Mouse (Mus musculus): ENCODE data around the gene Tbp. TPM values are rescaled to one million over a fixed set of nuclear protein-coding genes. Genes with fewer than 3 reads are reported as not detected.
"Not testable (repeated sequence)": the region's sequence is repeated elsewhere in the genome, so short reads cannot be mapped to it uniquely, and the experiment has no call there.

The Tbp gene
- polyA plus RNA-seq, 1 experiment from 2014 or later, result 57.3 TPM

DNA sequence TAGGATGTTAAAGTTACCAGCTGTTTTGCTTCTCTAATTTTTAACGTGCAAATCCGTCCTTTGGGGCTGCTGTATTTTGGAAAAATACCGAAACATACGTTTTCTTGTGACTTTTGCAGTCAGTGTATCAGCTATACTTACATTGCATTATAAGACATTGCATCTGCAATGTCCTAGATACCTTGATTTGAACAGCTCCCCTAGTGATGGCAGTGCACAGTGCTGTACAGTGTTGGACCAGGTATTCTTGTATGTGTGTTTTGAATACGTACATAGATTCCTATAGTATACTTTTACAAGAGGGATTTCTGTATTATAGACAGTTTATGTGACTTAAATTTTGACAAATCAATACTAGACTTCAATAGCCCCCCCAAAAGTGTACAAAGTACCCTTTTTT lies 18.5 kb downstream of the Tbp start:
- no peak overlapping the region for H3K9ac ChIP-seq
- H3K27ac ChIP-seq, result no peak overlapping the region
- H3K36me3 ChIP-seq, result peaks cover 93% of the 10 kb centered on the region
- no peak for ATAC-seq (ENCODE audit: low FRiP score)
- no peaks in the 10 kb centered on the region for H3K27me3 ChIP-seq
- no peak overlapping the region for H3K4me2 ChIP-seq
- no peaks in the 10 kb centered on the region for H3K4me1 ChIP-seq (replicated peaks)
- no peaks in the 10 kb centered on the region for H3K9me3 ChIP-seq
- no peak overlapping the region for H3K4me3 ChIP-seq
- 97% methylated on average over 5 of the region's 5 CpGs for WGBS

DNA sequence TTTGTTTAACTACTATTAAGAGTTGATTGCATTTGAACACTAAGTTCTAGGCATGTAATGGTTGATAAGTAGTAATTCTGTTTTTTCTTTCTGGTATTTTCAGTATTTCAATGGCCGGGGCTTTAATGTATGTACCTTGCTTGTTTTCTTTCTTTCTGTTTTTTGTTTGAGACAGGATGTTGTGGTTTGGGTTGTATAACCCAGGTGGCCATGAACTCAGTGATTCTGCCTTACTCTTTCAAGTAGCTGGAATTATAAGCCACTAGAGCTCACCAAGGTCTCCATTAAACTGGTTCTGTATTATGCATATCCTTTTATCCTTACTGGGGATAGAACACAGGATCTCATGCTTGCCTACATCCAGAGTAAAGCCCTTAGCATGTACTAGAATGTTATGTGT lies 19.1 kb downstream of the Tbp start:
- ATAC-seq (ENCODE audit: low FRiP score), result no peak
- Histone ChIP-seq H3K27me3 (no peaks in the 10 kb centered on the region), H3K9me3 (no peaks in the 10 kb centered on the region), H3K4me1 (replicated peaks) (no peaks in the 10 kb centered on the region), H3K9ac (no peak overlapping the region), H3K4me2 (no peak overlapping the region), H3K4me3 (no peak overlapping the region), H3K36me3 (peaks cover 91% of the 10 kb centered on the region), H3K27ac (no peak overlapping the region)
- 94% methylated on average over 1 of the region's 1 CpGs for WGBS

DNA sequence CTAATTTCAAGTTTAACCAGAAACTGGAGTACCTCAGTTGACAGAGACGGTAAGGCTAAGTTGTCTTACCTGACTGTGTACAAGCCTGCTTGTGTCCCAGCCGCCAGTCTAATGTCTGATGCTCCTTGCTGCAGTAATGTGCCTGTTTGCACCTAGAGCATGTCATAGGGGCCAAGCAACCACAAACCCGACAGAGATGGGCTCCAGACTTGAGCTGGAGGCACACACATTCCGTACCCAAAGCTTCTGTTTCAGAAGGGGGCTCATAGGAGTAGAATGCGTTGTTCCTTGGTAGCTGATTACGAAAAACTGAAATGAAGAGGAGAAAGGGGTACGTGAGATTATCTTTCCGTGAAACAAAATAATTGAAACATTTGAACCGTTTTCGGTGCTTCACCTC lies 26.6 kb downstream of the Tbp start:
- peak overlapping the region; percentile 80; the same call in 1 of the 2 replicates for H3K27ac ChIP-seq
- no peaks in the 10 kb centered on the region for H3K27me3 ChIP-seq
- H3K4me3 ChIP-seq, result peak overlapping the region; percentile 88
- peak overlapping the region; percentile 74 for H3K4me2 ChIP-seq
- H3K36me3 ChIP-seq, result peaks cover 38% of the 10 kb centered on the region
- H3K9me3 ChIP-seq, result no peaks in the 10 kb centered on the region
- peaks cover 18% of the 10 kb centered on the region for H3K4me1 ChIP-seq (replicated peaks)
- peak overlapping the region; percentile 88 for H3K9ac ChIP-seq
- no peak for ATAC-seq (ENCODE audit: low FRiP score)
- WGBS, result 16% methylated on average over 10 of the region's 10 CpGs

DNA sequence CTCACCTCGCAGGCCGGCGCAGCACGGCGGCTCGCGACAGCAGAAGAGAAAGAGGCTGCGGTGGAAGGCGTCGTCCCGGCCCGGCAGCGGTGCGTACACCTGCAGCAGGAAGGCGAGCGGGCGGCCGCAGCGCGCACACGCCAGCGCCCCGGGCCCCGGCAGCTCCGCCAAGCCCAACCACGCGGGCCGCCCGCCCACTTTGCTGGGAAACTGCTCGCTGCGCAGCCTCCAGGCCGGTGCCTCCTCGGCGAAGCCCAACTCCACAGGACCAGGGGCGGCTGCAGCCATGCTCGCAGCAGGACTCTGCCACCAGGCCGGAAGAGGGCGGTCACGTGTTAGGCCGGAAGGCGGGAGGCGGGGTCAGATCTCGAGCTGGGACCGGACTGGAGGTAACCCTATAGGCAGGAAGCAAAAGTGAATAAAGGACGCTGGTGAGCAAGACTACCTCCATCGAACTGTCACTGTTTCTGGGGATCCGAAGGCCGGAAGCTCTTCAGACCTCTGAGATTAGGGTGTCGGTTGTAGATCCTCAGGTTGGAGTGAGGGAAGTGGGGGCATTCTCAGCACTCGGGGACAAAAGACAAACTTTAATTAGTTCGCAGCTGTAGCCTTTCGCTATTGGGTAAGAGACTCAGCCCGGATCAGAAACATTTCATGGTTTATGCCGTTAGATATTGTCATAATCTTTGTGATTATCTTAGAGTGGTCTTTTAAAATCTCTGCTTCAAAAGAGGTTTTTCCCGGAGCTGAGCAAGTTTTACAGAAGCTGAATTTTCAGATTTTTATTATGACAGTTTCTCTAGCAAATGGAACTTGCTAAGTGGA lies 27.5 kb downstream of the Tbp start, which contains the start of gene Pdcd2:
Pdcd2 (minus strand) TSS at position 316 of the 825 bp plus-strand sequence.
- ATAC-seq (ENCODE audit: low FRiP score), result peak; percentile 96
- 2% methylated on average over 55 of the region's 55 CpGs for WGBS
- Histone ChIP-seq H3K4me3 (peak within 1 kb of the TSS; percentile 88), H3K4me2 (peak within 1 kb of the TSS; percentile 74), H3K36me3 (peaks cover 29% of the 10 kb centered on the region), H3K9me3 (no peaks in the 10 kb centered on the region), H3K4me1 (replicated peaks) (peaks cover 18% of the 10 kb centered on the region), H3K9ac (peak within 1 kb of the TSS; percentile 88), H3K27me3 (no peaks in the 10 kb centered on the region), H3K27ac (peak within 1 kb of the TSS; percentile 80)

DNA sequence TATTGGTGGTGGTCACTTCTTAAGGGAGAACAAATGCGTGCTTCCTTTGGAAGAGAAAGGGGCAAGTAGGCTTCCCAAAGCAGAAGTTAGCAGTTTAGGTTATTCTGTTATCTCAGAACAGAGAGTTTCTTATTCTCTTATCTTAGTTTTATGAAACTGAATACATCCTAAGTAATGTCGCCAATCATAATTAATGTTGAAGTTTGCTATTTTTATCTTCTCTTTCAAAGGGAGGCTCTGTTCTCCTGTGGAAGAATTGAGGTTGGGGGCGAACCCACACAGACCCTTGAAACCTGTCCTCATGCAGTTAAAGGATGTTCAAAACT lies 28.1 kb downstream of the Tbp start:
- H3K9ac ChIP-seq, result peak overlapping the region; percentile 88
- H3K4me2 ChIP-seq, result peak overlapping the region; percentile 74
- H3K27me3 ChIP-seq, result no peaks in the 10 kb centered on the region
- H3K9me3 ChIP-seq, result no peaks in the 10 kb centered on the region
- ATAC-seq (ENCODE audit: low FRiP score), result no peak
- peak overlapping the region; percentile 88 for H3K4me3 ChIP-seq
- peaks cover 18% of the 10 kb centered on the region for H3K4me1 ChIP-seq (replicated peaks)
- WGBS, result 58% methylated on average over 3 of the region's 3 CpGs
- H3K36me3 ChIP-seq, result peaks cover 25% of the 10 kb centered on the region
- H3K27ac ChIP-seq, result peak overlapping the region; percentile 80; the same call in 1 of the 2 replicates

DNA sequence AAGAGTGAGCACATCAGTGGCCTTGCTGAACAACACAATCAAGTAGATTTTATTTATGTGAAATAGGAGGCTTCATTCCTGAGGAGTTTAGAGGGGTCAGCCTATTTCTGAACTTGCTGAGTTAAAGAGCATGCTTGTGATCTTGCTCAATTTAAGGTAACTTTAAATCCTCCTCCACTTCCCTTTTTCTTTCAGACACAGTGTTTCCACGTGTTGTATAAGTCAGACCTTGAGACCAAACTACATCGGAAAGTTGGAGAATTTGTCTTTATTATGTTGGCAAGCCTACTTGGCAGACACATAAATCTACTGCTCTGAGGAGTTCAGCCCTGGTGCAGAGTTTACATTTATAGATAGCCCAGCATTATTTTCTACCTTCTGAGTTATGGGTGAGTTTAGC lies 29.2 kb downstream of the Tbp start:
- ATAC-seq (ENCODE audit: low FRiP score), result no peak

DNA sequence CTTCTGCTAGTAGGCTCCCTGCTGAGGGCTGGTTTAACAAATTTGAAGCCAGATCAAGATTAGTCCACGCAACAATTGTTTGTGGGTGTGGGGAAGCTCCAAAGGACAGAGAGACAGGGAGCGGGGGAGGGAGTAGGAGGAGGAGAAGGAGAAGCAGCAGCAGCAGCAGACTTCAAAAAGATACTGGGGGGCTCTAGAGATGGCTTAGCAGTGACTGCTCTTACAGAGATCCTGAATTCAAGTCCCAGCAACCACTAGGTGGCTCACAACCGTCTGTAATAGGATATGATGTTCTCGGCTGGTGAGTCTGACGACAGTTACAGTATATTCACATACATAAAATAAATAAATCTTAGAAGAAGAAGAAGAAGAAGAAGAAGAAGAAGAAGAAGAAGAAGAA lies 30.5 kb downstream of the Tbp start:
- Histone ChIP-seq H3K9ac (no peak overlapping the region), H3K9me3 (no peaks in the 10 kb centered on the region), H3K4me1 (replicated peaks) (peaks cover 18% of the 10 kb centered on the region), H3K4me3 (no peak overlapping the region), H3K27ac (no peak overlapping the region), H3K36me3 (peaks cover 5% of the 10 kb centered on the region), H3K27me3 (peaks cover 3% of the 10 kb centered on the region), H3K4me2 (no peak overlapping the region)
- 6% methylated on average over 5 of the region's 5 CpGs for WGBS
- ATAC-seq (ENCODE audit: low FRiP score), result no peak

More for the DNA sequence above, 29.2 kb downstream of the Tbp start:
- no peak overlapping the region for H3K4me2 ChIP-seq
- 80% methylated on average over 2 of the region's 2 CpGs for WGBS
- H3K9ac ChIP-seq, result no peak overlapping the region
- no peak overlapping the region for H3K4me3 ChIP-seq
- H3K9me3 ChIP-seq, result no peaks in the 10 kb centered on the region
- no peaks in the 10 kb centered on the region for H3K27me3 ChIP-seq
- peaks cover 18% of the 10 kb centered on the region for H3K4me1 ChIP-seq (replicated peaks)
- H3K27ac ChIP-seq, result no peak overlapping the region
- peaks cover 18% of the 10 kb centered on the region for H3K36me3 ChIP-seq

DNA sequence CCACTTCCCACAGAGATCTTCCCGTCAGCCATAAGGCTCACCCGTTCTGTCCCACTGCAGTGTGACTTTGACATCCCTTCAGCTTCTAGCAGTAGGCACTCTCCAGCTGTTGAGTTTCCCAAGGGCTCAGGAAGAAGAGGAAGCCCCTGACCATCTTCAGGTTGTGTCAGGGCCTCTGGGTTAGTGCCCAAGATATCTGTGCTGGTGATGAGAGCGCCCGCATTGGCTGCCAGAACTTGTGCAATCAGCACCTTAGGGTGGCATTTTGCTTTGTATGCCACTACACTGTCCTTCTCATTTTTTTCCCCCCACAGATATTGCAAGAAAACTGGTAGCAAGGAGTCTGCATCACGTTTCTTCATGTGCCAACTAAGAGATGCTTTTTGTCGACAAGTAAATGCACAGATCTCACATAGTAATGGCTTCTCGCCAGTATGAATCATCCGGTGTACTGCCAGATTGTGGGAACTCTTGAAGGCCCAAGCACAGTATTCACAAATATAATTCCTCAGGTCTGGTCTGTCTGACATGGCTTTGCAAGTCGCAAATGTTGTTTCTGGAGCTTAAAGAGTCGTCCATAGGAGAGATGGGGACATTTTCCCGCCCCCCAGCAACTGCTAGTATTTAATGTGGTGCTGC lies 35.6 kb downstream of the Tbp start:
- H3K9me3 ChIP-seq, result no peaks in the 10 kb centered on the region
- H3K27ac ChIP-seq, result no peak overlapping the region
- ATAC-seq (ENCODE audit: low FRiP score), result no peak
- peaks cover 24% of the 10 kb centered on the region for H3K27me3 ChIP-seq
- peaks cover 8% of the 10 kb centered on the region; the same call in 1 of the 2 replicates for H3K4me1 ChIP-seq (replicated peaks)
- H3K4me2 ChIP-seq, result no peak overlapping the region; the same call in 1 of the 2 replicates
- no peaks in the 10 kb centered on the region for H3K36me3 ChIP-seq
- WGBS, result 69% methylated on average over 11 of the region's 11 CpGs
- H3K9ac ChIP-seq, result no peak overlapping the region
- no peak overlapping the region for H3K4me3 ChIP-seq

DNA sequence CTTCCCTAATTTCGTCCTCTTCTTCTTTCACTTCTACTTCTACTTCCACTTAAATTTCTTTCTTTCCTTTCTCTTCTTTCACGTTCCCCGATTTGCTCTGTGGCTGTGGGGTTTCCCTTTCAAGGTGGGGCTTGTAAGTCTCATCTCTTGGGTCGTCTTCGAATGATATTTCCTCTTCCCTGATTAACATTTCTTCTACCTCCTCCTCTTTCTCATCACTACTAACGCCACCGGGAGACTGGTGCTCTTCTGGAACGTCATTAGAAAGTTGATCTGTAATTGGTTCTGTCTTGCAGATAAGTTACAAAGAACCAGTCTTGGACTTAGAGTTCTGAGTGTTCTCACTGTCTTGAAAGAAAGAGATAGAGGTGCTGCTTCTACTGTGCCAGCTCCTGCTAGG lies 36.3 kb downstream of the Tbp start:
- 17% methylated on average over 8 of the region's 8 CpGs for WGBS
- Histone ChIP-seq H3K4me3 (peak overlapping the region; percentile 54), H3K9ac (peak overlapping the region; percentile 76), H3K27ac (no peak overlapping the region), H3K4me1 (replicated peaks) (peaks cover 8% of the 10 kb centered on the region; the same call in 1 of the 2 replicates), H3K9me3 (no peaks in the 10 kb centered on the region), H3K4me2 (peak overlapping the region; percentile 89), H3K36me3 (no peaks in the 10 kb centered on the region), H3K27me3 (peaks cover 26% of the 10 kb centered on the region)
- ATAC-seq (ENCODE audit: low FRiP score), result no peak

DNA sequence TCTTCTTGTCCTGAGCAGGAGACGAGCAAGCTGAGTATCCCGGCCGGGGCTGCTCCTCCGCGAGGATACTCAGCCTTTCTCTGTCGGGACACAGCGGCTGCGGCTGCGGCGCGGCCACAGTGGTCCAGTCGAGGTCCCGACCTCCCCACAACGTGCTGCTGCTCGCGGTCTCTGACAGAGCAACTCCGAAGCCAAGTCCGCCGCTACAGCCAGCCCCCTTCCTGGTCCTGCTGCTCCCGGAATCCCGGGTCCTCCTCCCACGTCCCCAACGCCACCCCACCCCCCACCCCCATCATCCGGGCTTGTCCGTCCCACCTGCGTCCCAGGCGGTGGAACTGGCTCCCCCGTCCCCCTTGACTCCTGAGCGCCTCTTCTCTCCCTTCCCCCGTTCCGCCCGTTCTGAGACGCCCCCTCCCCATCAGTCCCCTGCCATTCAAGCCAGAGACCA lies 36.8 kb downstream of the Tbp start:
- under 1% methylated on average over 33 of the region's 33 CpGs for WGBS
- H3K36me3 ChIP-seq, result no peaks in the 10 kb centered on the region
- H3K9me3 ChIP-seq, result no peaks in the 10 kb centered on the region

DNA sequence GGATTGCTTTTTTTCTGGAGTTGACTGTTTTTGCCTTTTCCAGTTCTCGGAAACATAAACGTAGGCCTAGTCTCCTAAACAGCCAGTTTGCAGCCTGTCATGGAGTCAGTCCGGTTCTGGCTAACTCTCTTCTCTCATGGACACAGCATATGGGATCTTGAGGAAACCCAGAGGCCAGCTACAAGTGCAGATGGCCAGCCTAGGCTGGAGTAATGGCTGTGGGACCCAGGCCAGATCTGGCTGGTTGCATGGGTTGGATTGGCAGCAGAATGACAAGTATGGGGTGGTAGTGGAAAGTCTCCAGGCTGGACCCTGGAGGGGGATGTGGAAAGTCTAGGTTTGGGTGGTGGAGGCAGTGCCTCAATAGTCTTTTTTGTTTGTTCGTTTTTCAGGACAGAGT lies 40.6 kb downstream of the Tbp start:
- ATAC-seq (ENCODE audit: low FRiP score), result no peak
- Histone ChIP-seq H3K4me2 (no peak overlapping the region), H3K4me3 (no peak overlapping the region), H3K4me1 (replicated peaks) (peaks cover 8% of the 10 kb centered on the region; the same call in 1 of the 2 replicates), H3K9me3 (peaks cover 5% of the 10 kb centered on the region; the same call in 1 of the 2 replicates), H3K27ac (no peak overlapping the region), H3K27me3 (peaks cover 21% of the 10 kb centered on the region), H3K36me3 (0 out of 2 replicates have a peak, but pooled peaks cover 6% of the 10 kb centered on the region), H3K9ac (no peak overlapping the region)
- WGBS, result 78% methylated on average over 4 of the region's 4 CpGs

More for the DNA sequence above, 36.8 kb downstream of the Tbp start:
- ATAC-seq (ENCODE audit: low FRiP score), result peak; percentile 57
- no peak overlapping the region for H3K27ac ChIP-seq
- H3K4me1 ChIP-seq (replicated peaks), result peaks cover 8% of the 10 kb centered on the region; the same call in 1 of the 2 replicates
- H3K9ac ChIP-seq, result peak overlapping the region; percentile 76
- H3K4me2 ChIP-seq, result peak overlapping the region; percentile 89
- H3K27me3 ChIP-seq, result peaks cover 26% of the 10 kb centered on the region
- peak overlapping the region; percentile 54 for H3K4me3 ChIP-seq

DNA sequence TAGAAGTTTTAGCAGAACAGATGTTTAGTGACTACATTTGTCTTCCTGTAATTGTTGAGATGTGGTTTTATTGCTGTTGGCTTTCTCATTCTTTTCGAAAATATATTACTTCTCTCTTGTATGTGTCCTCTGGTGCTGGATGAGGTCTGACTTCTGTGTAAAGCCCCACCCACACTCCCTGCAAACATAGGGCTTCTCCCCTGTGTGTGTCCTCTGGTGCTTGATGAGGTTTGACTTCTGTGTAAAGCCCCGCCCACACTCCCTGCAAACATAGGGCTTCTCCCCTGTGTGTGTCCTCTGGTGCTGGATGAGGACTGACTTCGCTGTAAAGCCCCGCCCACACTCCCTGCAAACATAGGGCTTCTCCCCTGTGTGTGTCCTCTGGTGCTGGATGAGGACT lies 44.2 kb downstream of the Tbp start:
- not testable (repeated sequence) for H3K4me3 ChIP-seq; H3K27me3 ChIP-seq; H3K9me3 ChIP-seq; H3K9ac ChIP-seq; H3K4me2 ChIP-seq; H3K36me3 ChIP-seq; H3K4me1 ChIP-seq (replicated peaks); ATAC-seq (ENCODE audit: low FRiP score); H3K27ac ChIP-seq
- 61% methylated on average over 4 of the region's 4 CpGs for WGBS
